Mouse (Mus musculus) forebrain, embryonic 10.5 days (tissue): ENCODE measurements around the gene Abcb8. TPM values are rescaled to one million over a fixed set of nuclear protein-coding genes. Genes with fewer than 3 reads are reported as not detected.

Source experiments
- DNase-seq: peaks from one replicate; pipeline ENCODE4 v3.0.0-alpha.2; 2017; ENCODE audit warnings: low spot score; ENCODE audit errors: extremely low spot score
- H3K27ac ChIP-seq: fragments of 300-500 bp; sonication (generic); 2 replicates; pipeline ENCODE4 v1.5.1; 2016; ENCODE audit warnings: mild to moderate bottlenecking
- H3K27me3 ChIP-seq: fragments of 300-500 bp; sonication (generic); 2 replicates; pipeline ENCODE4 v1.6.1; 2016; ENCODE audit warnings: mild to moderate bottlenecking; ENCODE audit not compliant: poor library complexity, severe bottlenecking
- H3K36me3 ChIP-seq: fragments of 300-500 bp; sonication (generic); replicated peaks from 2 replicates; pipeline ENCODE4 v1.6.1; 2016; ENCODE audit warnings: mild to moderate bottlenecking, moderate library complexity
- H3K4me1 ChIP-seq: fragments of 300-500 bp; sonication (generic); 2 replicates; pipeline ENCODE4 v1.6.1; 2016
- H3K4me3 ChIP-seq: fragments of 300-500 bp; sonication (generic); 2 replicates; pipeline ENCODE4 v1.5.1; 2016; ENCODE audit warnings: mild to moderate bottlenecking, moderate library complexity
- H3K9me3 ChIP-seq: fragments of 300-500 bp; sonication (generic); 2 replicates; pipeline ENCODE4 v1.6.1; 2016; ENCODE audit warnings: mild to moderate bottlenecking, moderate library complexity
- WGBS: fragments of 180-500 bp; shearing (Covaris S2); methylation state at CpG from one replicate; pipeline ENCODE4 v1.1.7; 2016; 5-methylcytosine and 5-hydroxymethylcytosine counted together
- polyA plus RNA-seq: library from polyadenylated mRNA; unstranded; fragments of >200 nt; fragmentation: Nextera tagmentation; extraction: Ambion mirVana; gene quantifications from 2 replicates; pipeline ENCODE4 v1.2.1, GENCODE M21; 2016

Gene Abcb8
- polyA plus RNA-seq, 1 experiment from 2014 or later: 57.1 TPM

GRCm38 (mm10) chr5:24405389-24405876, 12.0 kb downstream of the Abcb8 start:
- no peak for DNase-seq
- Histone ChIP-seq H3K27ac (no peak overlapping the region), H3K4me3 (no peak overlapping the region), H3K9me3 (no peaks in the 10 kb centered on the region), H3K4me1 (0 out of 2 replicates have a peak, but pooled peaks cover 7% of the 10 kb centered on the region), H3K27me3 (no peaks in the 10 kb centered on the region), H3K36me3 (peaks cover 86% of the 10 kb centered on the region)
- WGBS: 71% methylated on average over 3 of the region's 3 CpGs

GRCm38 (mm10) chr5:24408651-24409050, 15.2 kb downstream of the Abcb8 start:
- H3K27me3 ChIP-seq: no peaks in the 10 kb centered on the region
- H3K4me3 ChIP-seq: no peak overlapping the region
- peaks cover 54% of the 10 kb centered on the region for H3K36me3 ChIP-seq
- no peak overlapping the region for H3K27ac ChIP-seq
- H3K4me1 ChIP-seq: peaks cover 16% of the 10 kb centered on the region; the same call in 1 of the 2 replicates
- H3K9me3 ChIP-seq: no peaks in the 10 kb centered on the region
- 94% methylated on average over 13 of the region's 13 CpGs for WGBS
- no peak for DNase-seq

- 87% methylated on average over 2 of the region's 2 CpGs for WGBS
Observed at GRCm38 (mm10) chr5:24409466-24409865, 16.0 kb downstream of the Abcb8 start.

GRCm38 (mm10) chr5:24412063-24412462, 18.6 kb downstream of the Abcb8 start:
- Histone ChIP-seq H3K27me3 (peaks cover 10% of the 10 kb centered on the region), H3K4me3 (no peak overlapping the region), H3K4me1 (peaks cover 35% of the 10 kb centered on the region), H3K36me3 (peaks cover 23% of the 10 kb centered on the region), H3K27ac (no peak overlapping the region), H3K9me3 (no peaks in the 10 kb centered on the region)
- no peak for DNase-seq
- 92% methylated on average over 2 of the region's 2 CpGs for WGBS

More at GRCm38 (mm10) chr5:24409466-24409865, 16.0 kb downstream of the Abcb8 start:
- H3K27me3 ChIP-seq: no peaks in the 10 kb centered on the region
- no peak overlapping the region for H3K4me3 ChIP-seq
- no peak overlapping the region for H3K27ac ChIP-seq
- DNase-seq: no peak
- H3K36me3 ChIP-seq: peaks cover 47% of the 10 kb centered on the region
- H3K9me3 ChIP-seq: no peaks in the 10 kb centered on the region
- peaks cover 18% of the 10 kb centered on the region; the same call in 1 of the 2 replicates for H3K4me1 ChIP-seq

GRCm38 (mm10) chr5:24413042-24413693, 19.7 kb downstream of the Abcb8 start, which contains the start of gene Asic3:
TSS of gene Asic3 (plus strand) at chr5:24413392.
- Histone ChIP-seq H3K36me3 (peaks cover 12% of the 10 kb centered on the region), H3K27me3 (peaks cover 10% of the 10 kb centered on the region), H3K9me3 (no peaks in the 10 kb centered on the region), H3K4me3 (no peak within 1 kb of the TSS), H3K4me1 (peaks cover 35% of the 10 kb centered on the region), H3K27ac (no peak within 1 kb of the TSS)
- DNase-seq: no peak
- 51% methylated on average over 11 of the region's 11 CpGs for WGBS

- WGBS: 88% methylated on average over 13 of the region's 13 CpGs
- Histone ChIP-seq H3K27me3 (peaks cover 10% of the 10 kb centered on the region), H3K4me1 (peaks cover 33% of the 10 kb centered on the region), H3K4me3 (no peak overlapping the region), H3K36me3 (peaks cover 11% of the 10 kb centered on the region), H3K9me3 (no peaks in the 10 kb centered on the region), H3K27ac (no peak overlapping the region)
- no peak for DNase-seq
Observed at GRCm38 (mm10) chr5:24413938-24414337, 20.5 kb downstream of the Abcb8 start.

GRCm38 (mm10) chr5:24416222-24416736, 22.8 kb downstream of the Abcb8 start:
- peak; percentile 47 for DNase-seq
- H3K4me1 ChIP-seq: peaks cover 28% of the 10 kb centered on the region
- H3K27ac ChIP-seq: no peak overlapping the region
- H3K4me3 ChIP-seq: no peak overlapping the region
- no peaks in the 10 kb centered on the region for H3K9me3 ChIP-seq
- WGBS: 4% methylated on average over 21 of the region's 21 CpGs
- H3K36me3 ChIP-seq: peaks cover 29% of the 10 kb centered on the region
- peaks cover 10% of the 10 kb centered on the region for H3K27me3 ChIP-seq

- Histone ChIP-seq H3K4me1 (peaks cover 34% of the 10 kb centered on the region), H3K4me3 (no peak overlapping the region), H3K27ac (no peak overlapping the region), H3K27me3 (peaks cover 10% of the 10 kb centered on the region), H3K36me3 (peaks cover 36% of the 10 kb centered on the region), H3K9me3 (no peaks in the 10 kb centered on the region)
- 93% methylated on average over 10 of the region's 10 CpGs for WGBS
- no peak for DNase-seq
Observed at GRCm38 (mm10) chr5:24417587-24417986, 24.1 kb downstream of the Abcb8 start.

GRCm38 (mm10) chr5:24420381-24420780, 26.9 kb downstream of the Abcb8 start:
- Histone ChIP-seq H3K9me3 (no peaks in the 10 kb centered on the region), H3K27ac (no peak overlapping the region), H3K4me1 (peaks cover 45% of the 10 kb centered on the region), H3K36me3 (peaks cover 36% of the 10 kb centered on the region), H3K27me3 (peaks cover 7% of the 10 kb centered on the region), H3K4me3 (no peak overlapping the region)
- 89% methylated on average over 9 of the region's 9 CpGs for WGBS
- no peak for DNase-seq

- peaks cover 60% of the 10 kb centered on the region for H3K4me1 ChIP-seq
Observed at GRCm38 (mm10) chr5:24423129-24424003, 29.9 kb downstream of the Abcb8 start, which contains the start of the genes Cdk5 and Slc4a2. TSS of gene Cdk5 (minus strand) at chr5:24423530. TSS of gene Slc4a2 (plus strand) at chr5:24423837.

GRCm38 (mm10) chr5:24424004-24424781, 30.7 kb downstream of the Abcb8 start:
- WGBS: 14% methylated on average over 21 of the region's 21 CpGs
- Histone ChIP-seq H3K36me3 (peaks cover 32% of the 10 kb centered on the region), H3K4me1 (peaks cover 68% of the 10 kb centered on the region), H3K27me3 (peaks cover 19% of the 10 kb centered on the region), H3K4me3 (peak overlapping the region; percentile 75), H3K9me3 (no peaks in the 10 kb centered on the region), H3K27ac (peak overlapping the region; percentile 85)
- no peak for DNase-seq

More at GRCm38 (mm10) chr5:24423129-24424003, 29.9 kb downstream of the Abcb8 start, which contains the start of the genes Cdk5 and Slc4a2:
- Histone ChIP-seq H3K4me3 (peak within 1 kb of the TSS; percentile 75), H3K36me3 (peaks cover 36% of the 10 kb centered on the region), H3K27me3 (peaks cover 19% of the 10 kb centered on the region), H3K9me3 (no peaks in the 10 kb centered on the region), H3K27ac (peak within 1 kb of the TSS; percentile 85)
- under 1% methylated on average over 46 of the region's 46 CpGs for WGBS
- DNase-seq: peak; percentile 99
